Mouse (Mus musculus): ENCODE data around the gene Il17c.

Gene Il17c

DNA sequence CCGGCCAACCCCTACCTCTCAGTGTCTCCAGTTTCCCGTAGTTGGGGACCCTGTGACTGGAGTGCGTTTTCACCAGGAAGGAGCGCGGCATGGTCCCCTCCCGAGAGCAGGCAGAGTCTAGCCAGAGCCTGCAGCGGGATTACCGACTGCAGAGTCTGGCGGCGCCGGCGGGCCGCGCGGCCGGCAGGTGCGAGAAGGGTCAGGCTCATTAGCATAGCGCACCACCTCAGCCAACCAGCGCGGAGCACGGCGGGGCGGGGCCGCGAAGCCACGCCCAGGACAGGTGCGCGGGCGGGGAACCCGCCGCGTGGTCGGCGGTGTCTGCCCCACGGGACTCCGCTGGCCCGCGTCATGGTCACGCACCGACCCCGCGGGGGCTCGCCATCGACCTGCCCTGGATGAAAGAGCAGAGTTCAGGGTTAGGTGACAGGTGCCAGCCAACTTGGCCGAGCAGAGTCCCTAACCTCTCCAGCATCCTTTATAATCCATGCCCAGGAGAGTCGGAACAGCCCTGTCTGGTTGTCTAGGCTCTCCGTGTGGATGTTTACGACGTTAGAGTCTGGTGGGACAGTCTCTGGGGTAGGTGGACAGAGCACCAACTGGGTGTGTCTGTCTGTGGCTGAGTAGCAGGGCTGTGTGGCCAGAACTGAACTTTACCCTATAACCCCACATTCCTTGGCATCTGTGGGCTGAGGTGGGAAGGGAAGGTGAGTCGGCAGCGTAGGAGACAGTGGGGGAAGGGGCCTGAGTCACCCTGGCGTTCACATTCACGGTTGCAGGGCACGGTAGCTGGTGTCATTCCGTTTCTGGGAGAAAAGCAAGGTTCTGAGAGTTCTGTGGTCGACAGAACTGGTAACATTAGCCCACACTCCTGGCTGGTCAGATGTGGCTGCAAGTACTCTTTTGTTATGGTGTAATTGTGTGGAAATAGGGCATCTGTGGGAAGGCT lies 39.0 kb downstream of the Il17c start, which contains the start of gene Snai3:
Snai3 (minus strand) TSS at position 210 of the 949 bp plus-strand sequence.
- DNase-seq: no peak

DNA sequence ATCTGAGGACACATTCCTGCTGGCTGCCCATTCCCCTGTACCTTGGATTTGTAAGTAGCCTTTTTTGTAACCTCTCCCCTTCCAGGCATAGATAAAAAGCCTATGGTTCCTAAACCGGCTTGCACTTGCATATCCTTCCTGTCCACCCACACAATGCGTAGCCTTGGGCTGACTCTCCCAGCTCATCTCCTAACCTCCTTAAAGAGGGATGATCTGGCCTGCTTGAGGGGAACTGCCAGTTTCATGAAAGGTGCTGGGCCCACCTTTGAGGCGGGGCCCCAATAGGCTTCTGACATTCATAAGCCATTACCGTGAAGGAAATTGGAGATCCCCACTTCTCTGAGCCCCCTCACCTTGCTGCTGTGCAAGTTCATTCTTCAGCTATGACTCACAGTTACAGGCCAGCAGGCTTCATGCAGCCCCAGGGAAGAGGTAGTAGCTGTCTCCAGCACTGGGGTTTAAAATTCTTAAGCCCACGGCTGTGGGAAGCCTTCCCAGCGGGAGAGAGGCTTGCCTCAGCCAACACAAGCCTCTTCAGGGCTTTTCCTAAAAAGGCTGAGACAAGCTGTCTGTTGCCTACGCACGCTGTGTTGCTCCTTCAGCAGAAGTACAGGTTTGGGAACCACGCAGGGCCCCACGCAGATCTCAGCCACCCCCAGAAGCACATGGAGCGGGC lies 39.8 kb downstream of the Il17c start:
- DNase-seq: no peak

DNA sequence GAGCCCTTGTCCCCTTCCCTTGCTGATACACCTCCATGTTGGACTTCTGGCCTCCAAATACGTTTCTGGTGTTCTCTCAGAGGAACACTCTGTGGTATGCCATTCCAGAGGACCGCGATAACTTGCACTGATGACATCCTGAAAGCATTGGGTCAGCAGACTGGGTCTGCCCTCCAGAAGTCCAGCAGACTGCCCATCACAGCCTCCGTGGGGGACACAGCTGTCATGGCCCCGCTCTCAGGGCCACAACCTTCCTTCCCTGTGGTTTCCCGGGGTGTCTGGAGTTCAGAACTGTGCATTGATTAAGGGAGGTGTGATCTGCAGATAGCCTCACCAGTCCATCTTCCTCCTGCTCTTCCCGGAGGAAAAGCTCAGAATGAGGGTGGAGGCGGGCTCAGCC lies 40.7 kb downstream of the Il17c start:
- no peak for DNase-seq

DNA sequence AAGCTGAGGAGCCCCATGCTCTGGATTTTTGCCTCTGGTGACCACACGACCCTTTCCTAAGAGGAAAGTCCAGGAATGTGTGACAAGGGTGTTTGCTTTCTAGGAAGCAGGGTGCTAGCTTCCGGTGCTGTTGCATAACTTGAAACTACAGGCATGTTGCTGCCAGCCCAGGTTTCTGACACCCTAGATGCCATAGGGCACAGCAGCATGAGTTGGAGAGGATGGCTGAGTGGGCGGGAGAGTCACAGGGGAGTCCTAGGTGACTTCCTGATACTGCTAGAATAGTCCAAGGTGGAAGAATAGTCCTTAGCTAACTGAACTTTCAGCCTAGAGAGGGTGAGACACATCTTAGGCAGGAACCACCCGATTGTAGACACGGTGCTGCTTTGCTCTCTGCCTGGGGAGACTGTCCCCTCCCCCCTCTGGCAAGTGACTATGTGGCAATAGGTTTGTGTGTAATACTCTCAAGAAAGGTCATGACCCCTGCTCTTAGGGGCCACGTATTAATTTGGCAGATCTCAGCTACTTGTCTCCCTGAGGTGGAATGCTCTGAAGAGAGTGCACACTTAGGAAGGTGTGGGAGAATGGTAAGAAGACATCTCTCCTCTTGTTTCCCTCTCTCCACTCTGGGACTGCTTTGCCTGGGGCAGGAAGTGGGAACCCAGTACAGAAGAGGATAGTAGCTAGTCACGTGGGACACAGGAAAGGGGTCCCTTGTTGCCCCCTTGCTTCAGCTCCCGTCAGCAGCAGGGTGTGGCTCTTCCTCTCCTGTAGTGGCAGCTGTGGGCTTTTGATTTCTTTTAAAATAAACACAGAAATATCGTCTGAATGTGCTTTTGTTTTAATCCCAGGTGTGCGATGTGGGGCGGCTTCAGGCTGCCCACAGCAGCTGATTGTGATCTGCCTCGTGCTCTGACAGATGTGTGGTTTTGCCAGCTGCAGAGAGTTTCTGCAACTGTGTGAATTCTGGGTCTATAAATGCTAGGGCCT lies 42.1 kb downstream of the Il17c start:
- DNase-seq: no peak

DNA sequence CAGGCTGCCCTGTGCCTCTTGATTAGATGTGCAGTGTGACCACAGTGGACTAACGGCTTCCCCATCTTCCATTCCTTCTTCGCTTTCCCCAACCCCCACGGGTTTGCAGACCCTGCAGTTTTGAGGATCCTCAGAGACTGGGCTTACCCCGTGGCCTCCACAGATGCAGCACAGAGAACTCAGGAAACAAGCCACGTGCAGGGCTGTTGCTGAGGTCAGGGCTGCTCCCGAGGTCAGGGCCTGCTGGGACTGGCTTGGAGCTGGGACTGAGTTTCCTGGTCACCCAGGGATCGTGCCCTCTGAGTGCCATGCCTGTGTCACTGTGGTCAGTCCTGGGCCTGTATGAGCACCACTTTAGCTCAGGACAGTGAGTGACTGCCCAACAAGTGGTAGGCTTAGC lies 43.2 kb downstream of the Il17c start:
- no peak for DNase-seq

DNA sequence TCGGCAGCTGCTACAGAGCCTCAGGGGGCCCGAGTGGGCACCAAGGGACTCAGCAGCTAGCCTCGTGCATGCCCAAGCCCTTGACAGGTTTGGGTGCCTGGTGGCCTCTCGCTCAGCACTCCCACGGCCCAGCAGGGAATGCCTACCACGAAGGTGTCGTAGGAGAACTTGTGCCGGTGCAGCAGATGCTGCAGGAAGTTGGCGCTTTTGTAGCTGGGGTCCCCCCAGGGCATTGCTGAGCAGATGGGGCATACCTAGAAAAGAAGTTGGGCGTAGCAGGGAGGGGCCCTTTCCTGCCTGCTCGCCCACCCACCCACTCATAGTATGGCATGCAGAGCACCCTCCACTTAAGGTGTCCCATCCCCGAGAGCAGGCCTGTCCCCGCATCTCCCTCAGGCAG lies 46.0 kb downstream of the Il17c start:
- DNase-seq: no peak

DNA sequence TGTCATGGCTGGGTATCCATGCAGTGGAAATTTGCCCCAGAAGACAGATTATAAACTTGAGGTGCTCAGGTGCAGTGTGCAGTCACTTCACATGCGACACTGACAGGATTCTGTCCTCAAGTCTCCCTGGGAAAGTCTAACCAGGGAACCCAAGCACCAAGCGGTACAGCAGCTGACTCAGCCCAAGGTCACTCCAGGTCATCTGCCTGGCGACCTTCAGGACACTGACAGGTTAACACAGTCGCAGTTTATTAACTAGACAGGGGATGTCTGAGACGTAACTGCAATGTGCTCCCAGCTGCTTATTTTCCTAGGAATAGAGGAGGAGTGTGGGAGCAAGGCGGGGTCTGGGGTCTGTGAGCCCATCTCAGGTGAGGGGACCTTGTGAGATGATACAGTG lies 47.6 kb downstream of the Il17c start:
- no peak for DNase-seq

DNA sequence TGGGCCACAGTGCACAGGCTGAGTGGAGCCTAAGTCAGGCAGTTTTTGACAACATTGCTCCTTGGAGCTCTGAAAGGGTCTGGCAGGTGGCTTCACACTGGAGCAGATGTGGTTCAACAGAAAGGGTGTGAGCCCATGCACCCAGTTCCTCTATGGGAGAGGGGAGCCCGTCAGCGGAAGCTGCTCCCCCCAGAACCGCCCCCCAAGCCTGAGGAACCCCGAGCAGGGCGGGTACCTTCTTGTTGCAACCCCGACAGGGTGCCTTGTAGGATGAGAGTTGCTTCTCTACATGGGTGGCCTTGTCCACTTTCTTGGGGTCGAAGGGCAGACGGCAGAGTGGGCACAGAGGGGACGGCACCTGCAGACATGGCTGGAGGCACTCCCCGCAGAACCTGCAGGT lies 48.1 kb downstream of the Il17c start:
- DNase-seq: no peak

DNA sequence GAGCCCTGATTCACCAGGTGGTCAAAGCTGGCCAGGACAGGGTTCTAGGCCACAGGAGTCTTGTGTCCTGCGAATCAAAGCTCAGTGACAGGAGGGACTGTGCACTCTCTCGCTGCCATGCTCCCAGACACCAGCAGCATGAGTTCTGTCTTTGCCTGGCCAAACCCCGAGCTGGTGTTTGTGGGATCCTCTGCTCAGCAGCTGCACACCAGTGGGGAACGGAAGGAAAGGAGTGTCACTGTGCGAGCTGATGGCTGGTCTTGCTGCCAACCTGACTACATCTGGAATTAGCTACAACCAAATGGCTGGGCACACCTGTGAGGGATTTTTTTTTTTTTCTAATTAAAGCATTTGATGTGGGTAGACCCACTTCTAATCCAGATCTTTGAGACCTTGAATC lies 48.9 kb downstream of the Il17c start:
- DNase-seq: no peak
